In genomic region chr19:44669535-44669958, GRCm38 (mm10) we compare ENCODE assay signal across 8 mouse cellular contexts.
DNase-seq lines count a peak whose midpoint lies in the region; ATAC-seq lines count a peak whose summit lies in the region.

No protein-coding gene starts in this region.

- peaks cover 89% of the 10 kb centered on the region for H3K27me3 ChIP-seq in heart, embryonic 16.5 days (ENCODE audit: control insufficient read depth, insufficient read depth, low read length)
- peaks cover 82% of the 10 kb centered on the region for H3K27me3 ChIP-seq in hindbrain, embryonic 14.5 days (ENCODE audit: control insufficient read depth, insufficient read depth, low read length)
- peaks cover 73% of the 10 kb centered on the region for H3K27me3 ChIP-seq in midbrain, embryonic 16.5 days (ENCODE audit: control insufficient read depth, insufficient read depth, low read depth, low read length)

- no peak overlapping the region for H3K27ac ChIP-seq in heart, embryonic 16.5 days (ENCODE audit: low read length)
- H3K27ac ChIP-seq in hindbrain, embryonic 14.5 days = peak overlapping the region; percentile 80
- H3K27ac ChIP-seq in midbrain, embryonic 16.5 days (ENCODE audit: low read length) = no peak overlapping the region

- 0% methylated on average over 14 of the region's 14 CpGs for WGBS in heart, embryonic 16.5 days
- 0% methylated on average over 14 of the region's 14 CpGs for WGBS in hindbrain, embryonic 14.5 days
- WGBS in midbrain, embryonic 16.5 days = 0% methylated on average over 14 of the region's 14 CpGs

- H3K9me3 ChIP-seq in heart, embryonic 16.5 days (replicated peaks; ENCODE audit: control insufficient read depth, low read length) = no peaks in the 10 kb centered on the region
- no peaks in the 10 kb centered on the region for H3K9me3 ChIP-seq in hindbrain, embryonic 14.5 days (ENCODE audit: control insufficient read depth, low read length)
- H3K9me3 ChIP-seq in midbrain, embryonic 16.5 days (replicated peaks; ENCODE audit: control insufficient read depth, low read length, poor library complexity, severe bottlenecking) = no peaks in the 10 kb centered on the region

- no peaks in the 10 kb centered on the region for H3K36me3 ChIP-seq in heart, embryonic 16.5 days (ENCODE audit: control insufficient read depth, insufficient read depth)
- H3K36me3 ChIP-seq in hindbrain, embryonic 14.5 days (replicated peaks; ENCODE audit: control insufficient read depth, insufficient read depth) = no peaks in the 10 kb centered on the region
- no peaks in the 10 kb centered on the region for H3K36me3 ChIP-seq in midbrain, embryonic 16.5 days (ENCODE audit: control insufficient read depth, insufficient read depth, low read length)

- peak overlapping the region; percentile 20; the same call in 1 of the 2 replicates for H3K4me2 ChIP-seq in heart, embryonic 16.5 days (ENCODE audit: low read depth, low read length)
- H3K4me2 ChIP-seq in hindbrain, embryonic 14.5 days (replicated peaks) = peak overlapping the region; percentile 52
- H3K4me2 ChIP-seq in midbrain, embryonic 16.5 days (ENCODE audit: low read length) = peak overlapping the region; percentile 40

- no peak for ATAC-seq in heart, embryonic 16.5 days (replicated peaks; ENCODE audit: extremely low read depth, insufficient read depth, low FRiP score)
- ATAC-seq in hindbrain, embryonic 14.5 days (ENCODE audit: low FRiP score) = 0 out of 2 replicates have a peak, but pooled peaks have one; percentile 15
- ATAC-seq in midbrain, embryonic 16.5 days = no peak

- intact Hi-C loops in heart, postnatal 14 days (cut with DNase I) = no loop called here

- no peak for DNase-seq in heart, postnatal 14 days
- DNase-seq in embryo, embryonic 11 days = peak; percentile 86
- no peak for DNase-seq in hindbrain, embryonic 14.5 days (ENCODE audit: low spot score)
- no peak for DNase-seq in cerebellum, adult 8-10 months
- DNase-seq in layer of hippocampus, postnatal 36 days = no peak
- DNase-seq in gastrocnemius, postnatal 10 days = no peak

- H3K9ac ChIP-seq in heart, embryonic 16.5 days (ENCODE audit: low read length) = no peak overlapping the region
- H3K9ac ChIP-seq in hindbrain, embryonic 14.5 days = peak overlapping the region; percentile 39; the same call in 1 of the 2 replicates
- no peak overlapping the region for H3K9ac ChIP-seq in midbrain, embryonic 16.5 days (ENCODE audit: low read depth, low read length)

- peaks cover 4% of the 10 kb centered on the region; the same call in 1 of the 2 replicates for H3K4me1 ChIP-seq in heart, embryonic 16.5 days (ENCODE audit: control insufficient read depth, insufficient read depth, low read length)
- H3K4me1 ChIP-seq in hindbrain, embryonic 14.5 days (replicated peaks; ENCODE audit: control insufficient read depth, insufficient read depth, low read length) = peaks cover 32% of the 10 kb centered on the region
- H3K4me1 ChIP-seq in midbrain, embryonic 16.5 days (ENCODE audit: control insufficient read depth, insufficient read depth, low read length) = peaks cover 27% of the 10 kb centered on the region

- H3K4me3 ChIP-seq in heart, embryonic 16.5 days (ENCODE audit: low read length) = 0 out of 2 replicates have a peak overlapping the region, but pooled peaks have one; percentile 1
- peak overlapping the region; percentile 22 for H3K4me3 ChIP-seq in hindbrain, embryonic 14.5 days (replicated peaks; ENCODE audit: low read length)
- peak overlapping the region; percentile 8; the same call in 1 of the 2 replicates for H3K4me3 ChIP-seq in midbrain, embryonic 16.5 days (ENCODE audit: low read depth, low read length)
